Mouse (Mus musculus) embryonic facial prominence, embryonic 12.5 days (tissue): ENCODE results near the gene Eno3. TPM values are rescaled to one million over a fixed set of nuclear protein-coding genes. Genes with fewer than 3 reads are reported as not detected.

Source experiments
- ATAC-seq: fragments of 200-750 bp; cut with Nextera tagmentation; 2 replicates; pipeline ENCODE4 v1.8.0; 2017; ENCODE audit not compliant: insufficient number of reproducible peaks, insufficient read depth, low FRiP score, low TSS enrichment
- H3K27ac ChIP-seq: fragments of 300-500 bp; sonication (generic); 2 replicates; pipeline ENCODE4 v1.5.1; 2016; ENCODE audit warnings: mild to moderate bottlenecking
- H3K27me3 ChIP-seq: fragments of 300-500 bp; sonication (generic); 2 replicates; pipeline ENCODE4 v1.6.1; 2016; ENCODE audit warnings: mild to moderate bottlenecking, moderate library complexity
- H3K36me3 ChIP-seq: fragments of 300-500 bp; sonication (generic); 2 replicates; pipeline ENCODE4 v1.6.1; 2016; ENCODE audit warnings: mild to moderate bottlenecking
- H3K4me1 ChIP-seq: fragments of 300-500 bp; sonication (generic); 2 replicates; pipeline ENCODE4 v1.6.1; 2016
- H3K4me2 ChIP-seq: fragments of 300-500 bp; sonication (generic); replicated peaks from 2 replicates; pipeline ENCODE4 v1.6.1; 2016; ENCODE audit warnings: mild to moderate bottlenecking, moderate library complexity
- H3K4me3 ChIP-seq: fragments of 300-500 bp; sonication (generic); 2 replicates; pipeline ENCODE4 v1.5.1; 2016; ENCODE audit warnings: mild to moderate bottlenecking
- H3K9ac ChIP-seq: fragments of 300-500 bp; sonication (generic); 2 replicates; pipeline ENCODE4 v1.6.1; 2016; ENCODE audit warnings: mild to moderate bottlenecking, moderate library complexity
- H3K9me3 ChIP-seq: fragments of 300-500 bp; sonication (generic); 2 replicates; pipeline ENCODE4 v1.6.1; 2016; ENCODE audit warnings: mild to moderate bottlenecking, moderate library complexity
- WGBS: fragments of 180-500 bp; shearing (Covaris S2); methylation state at CpG from one replicate; pipeline ENCODE4 v1.1.7; 2016; 5-methylcytosine and 5-hydroxymethylcytosine counted together
- polyA plus RNA-seq: library from polyadenylated mRNA; unstranded; fragments of >200 nt; fragmentation: Nextera tagmentation; extraction: Ambion mirVana; gene quantifications from 2 replicates; pipeline ENCODE4 v1.2.1, GENCODE M21; 2016

Gene Eno3
- polyA plus RNA-seq, 1 experiment from 2014 or later: 27.9 TPM

- Histone ChIP-seq H3K4me2 (peak within 1 kb of the TSS; percentile 90), H3K27ac (peak within 1 kb of the TSS; percentile 82), H3K4me1 (peaks cover 17% of the 10 kb centered on the region), H3K36me3 (peaks cover 25% of the 10 kb centered on the region), H3K4me3 (peak within 1 kb of the TSS; percentile 87), H3K9me3 (no peaks in the 10 kb centered on the region), H3K27me3 (no peaks in the 10 kb centered on the region), H3K9ac (peak within 1 kb of the TSS; percentile 78)
- ATAC-seq: peak; percentile 82
- WGBS: 0% methylated on average over 52 of the region's 55 CpGs
Measured at GRCm38 (mm10) chr11:70687601-70688199, 30.7 kb downstream of the Eno3 start, which contains the start of gene Camta2. Gene Camta2 (minus strand): TSS chr11:70688105.

- Histone ChIP-seq H3K9ac (peak overlapping the region; percentile 78), H3K9me3 (no peaks in the 10 kb centered on the region), H3K27me3 (no peaks in the 10 kb centered on the region), H3K4me2 (peak overlapping the region; percentile 90), H3K36me3 (peaks cover 20% of the 10 kb centered on the region), H3K4me3 (peak overlapping the region; percentile 87), H3K27ac (no peak overlapping the region), H3K4me1 (peaks cover 17% of the 10 kb centered on the region)
- WGBS: 15% methylated on average over 8 of the region's 8 CpGs
- no peak for ATAC-seq
Measured at GRCm38 (mm10) chr11:70688372-70688771, 31.4 kb downstream of the Eno3 start.

- peaks cover 17% of the 10 kb centered on the region for H3K4me1 ChIP-seq
- H3K4me2 ChIP-seq: no peak overlapping the region
- H3K27ac ChIP-seq: no peak overlapping the region
- H3K4me3 ChIP-seq: no peak overlapping the region
- H3K36me3 ChIP-seq: peaks cover 9% of the 10 kb centered on the region; the same call in 1 of the 2 replicates
- H3K9me3 ChIP-seq: no peaks in the 10 kb centered on the region
- no peaks in the 10 kb centered on the region for H3K27me3 ChIP-seq
- ATAC-seq: no peak
- 63% methylated on average over 4 of the region's 4 CpGs for WGBS
- H3K9ac ChIP-seq: no peak overlapping the region
Measured at GRCm38 (mm10) chr11:70689578-70689977, 32.6 kb downstream of the Eno3 start.

GRCm38 (mm10) chr11:70693504-70693903 lies 36.5 kb downstream of the Eno3 start:
- WGBS: 66% methylated on average over 3 of the region's 3 CpGs
- no peak overlapping the region for H3K9ac ChIP-seq
- ATAC-seq: no peak
- H3K4me3 ChIP-seq: no peak overlapping the region
- no peak overlapping the region for H3K27ac ChIP-seq
- H3K27me3 ChIP-seq: no peaks in the 10 kb centered on the region
- H3K9me3 ChIP-seq: no peaks in the 10 kb centered on the region
- H3K36me3 ChIP-seq: no peaks in the 10 kb centered on the region
- no peak overlapping the region for H3K4me2 ChIP-seq
- peaks cover 4% of the 10 kb centered on the region; the same call in 1 of the 2 replicates for H3K4me1 ChIP-seq

- Histone ChIP-seq H3K9ac (no peak overlapping the region), H3K36me3 (no peaks in the 10 kb centered on the region), H3K27ac (no peak overlapping the region), H3K9me3 (no peaks in the 10 kb centered on the region), H3K4me1 (peaks cover 20% of the 10 kb centered on the region), H3K27me3 (no peaks in the 10 kb centered on the region), H3K4me3 (no peak overlapping the region), H3K4me2 (no peak overlapping the region)
- ATAC-seq: no peak
- WGBS: 73% methylated on average over 3 of the region's 3 CpGs
Measured at GRCm38 (mm10) chr11:70697376-70697775, 40.4 kb downstream of the Eno3 start.

- Histone ChIP-seq H3K27me3 (no peaks in the 10 kb centered on the region), H3K4me3 (no peak overlapping the region), H3K27ac (no peak overlapping the region), H3K9me3 (no peaks in the 10 kb centered on the region), H3K4me2 (no peak overlapping the region), H3K36me3 (peaks cover 9% of the 10 kb centered on the region), H3K9ac (no peak overlapping the region), H3K4me1 (peaks cover 24% of the 10 kb centered on the region)
- no peak for ATAC-seq
- 76% methylated on average over 2 of the region's 2 CpGs for WGBS
Measured at GRCm38 (mm10) chr11:70699051-70699450, 42.0 kb downstream of the Eno3 start.

- Histone ChIP-seq H3K27me3 (no peaks in the 10 kb centered on the region), H3K4me2 (peak within 1 kb of the TSS; percentile 87), H3K9ac (peak within 1 kb of the TSS; percentile 97), H3K4me1 (peaks cover 24% of the 10 kb centered on the region), H3K36me3 (peaks cover 17% of the 10 kb centered on the region), H3K9me3 (no peaks in the 10 kb centered on the region), H3K27ac (peak within 1 kb of the TSS; percentile 94), H3K4me3 (peak within 1 kb of the TSS; percentile 89)
- 1% methylated on average over 69 of the region's 69 CpGs for WGBS
- ATAC-seq: peak; percentile 89
Measured at GRCm38 (mm10) chr11:70699722-70700556, 42.9 kb downstream of the Eno3 start, which contains the start of the genes Inca1 and Kif1c. Gene Inca1 (minus strand): TSS chr11:70700155. Gene Kif1c (plus strand): TSS chr11:70700548.

- Histone ChIP-seq H3K4me2 (peak overlapping the region; percentile 87), H3K4me1 (peaks cover 24% of the 10 kb centered on the region), H3K36me3 (peaks cover 24% of the 10 kb centered on the region), H3K9me3 (no peaks in the 10 kb centered on the region), H3K4me3 (peak overlapping the region; percentile 89), H3K27me3 (no peaks in the 10 kb centered on the region), H3K27ac (peak overlapping the region; percentile 94), H3K9ac (peak overlapping the region; percentile 97)
- ATAC-seq: peak; percentile 61; the same call in 1 of the 2 replicates
- 1% methylated on average over 34 of the region's 34 CpGs for WGBS
Measured at GRCm38 (mm10) chr11:70700613-70701012, 43.6 kb downstream of the Eno3 start.

- Histone ChIP-seq H3K9me3 (no peaks in the 10 kb centered on the region), H3K4me1 (peaks cover 24% of the 10 kb centered on the region), H3K36me3 (peaks cover 31% of the 10 kb centered on the region), H3K4me2 (peak overlapping the region; percentile 87), H3K4me3 (peak overlapping the region; percentile 89), H3K9ac (peak overlapping the region; percentile 97), H3K27me3 (no peaks in the 10 kb centered on the region), H3K27ac (no peak overlapping the region)
- WGBS: 17% methylated on average over 10 of the region's 10 CpGs
- no peak for ATAC-seq
Measured at GRCm38 (mm10) chr11:70701221-70701955, 44.4 kb downstream of the Eno3 start.

- H3K9me3 ChIP-seq: no peaks in the 10 kb centered on the region
- H3K27me3 ChIP-seq: no peaks in the 10 kb centered on the region
- no peak for ATAC-seq
- peak overlapping the region; percentile 87 for H3K4me2 ChIP-seq
- peaks cover 39% of the 10 kb centered on the region for H3K36me3 ChIP-seq
- H3K4me3 ChIP-seq: peak overlapping the region; percentile 89; the same call in 1 of the 2 replicates
- peak overlapping the region; percentile 21 for H3K9ac ChIP-seq
- H3K4me1 ChIP-seq: peaks cover 24% of the 10 kb centered on the region
- 84% methylated on average over 6 of the region's 6 CpGs for WGBS
- no peak overlapping the region for H3K27ac ChIP-seq
Measured at GRCm38 (mm10) chr11:70701984-70702733, 45.2 kb downstream of the Eno3 start.

GRCm38 (mm10) chr11:70702781-70703180 lies 45.8 kb downstream of the Eno3 start:
- no peak overlapping the region for H3K27ac ChIP-seq
- no peak overlapping the region for H3K4me3 ChIP-seq

More at GRCm38 (mm10) chr11:70702781-70703180, 45.8 kb downstream of the Eno3 start:
- no peak for ATAC-seq
- H3K9me3 ChIP-seq: no peaks in the 10 kb centered on the region
- no peaks in the 10 kb centered on the region for H3K27me3 ChIP-seq
- no peak overlapping the region for H3K9ac ChIP-seq
- H3K36me3 ChIP-seq: peaks cover 45% of the 10 kb centered on the region
- peaks cover 24% of the 10 kb centered on the region for H3K4me1 ChIP-seq
- H3K4me2 ChIP-seq: no peak overlapping the region; the same call in 1 of the 2 replicates
- WGBS: 71% methylated on average over 6 of the region's 6 CpGs
